Mouse (Mus musculus) right cerebral cortex, postnatal 4 days (tissue): ENCODE results near the gene Apoc3.
A peak's percentile ranks its signal among the peaks of the same experiment; 100 is the strongest.

Source experiments
- DNase-seq: peaks from one replicate; pipeline ENCODE4 v3.0.0-alpha.2; 2022

Apoc3 gene

DNA sequence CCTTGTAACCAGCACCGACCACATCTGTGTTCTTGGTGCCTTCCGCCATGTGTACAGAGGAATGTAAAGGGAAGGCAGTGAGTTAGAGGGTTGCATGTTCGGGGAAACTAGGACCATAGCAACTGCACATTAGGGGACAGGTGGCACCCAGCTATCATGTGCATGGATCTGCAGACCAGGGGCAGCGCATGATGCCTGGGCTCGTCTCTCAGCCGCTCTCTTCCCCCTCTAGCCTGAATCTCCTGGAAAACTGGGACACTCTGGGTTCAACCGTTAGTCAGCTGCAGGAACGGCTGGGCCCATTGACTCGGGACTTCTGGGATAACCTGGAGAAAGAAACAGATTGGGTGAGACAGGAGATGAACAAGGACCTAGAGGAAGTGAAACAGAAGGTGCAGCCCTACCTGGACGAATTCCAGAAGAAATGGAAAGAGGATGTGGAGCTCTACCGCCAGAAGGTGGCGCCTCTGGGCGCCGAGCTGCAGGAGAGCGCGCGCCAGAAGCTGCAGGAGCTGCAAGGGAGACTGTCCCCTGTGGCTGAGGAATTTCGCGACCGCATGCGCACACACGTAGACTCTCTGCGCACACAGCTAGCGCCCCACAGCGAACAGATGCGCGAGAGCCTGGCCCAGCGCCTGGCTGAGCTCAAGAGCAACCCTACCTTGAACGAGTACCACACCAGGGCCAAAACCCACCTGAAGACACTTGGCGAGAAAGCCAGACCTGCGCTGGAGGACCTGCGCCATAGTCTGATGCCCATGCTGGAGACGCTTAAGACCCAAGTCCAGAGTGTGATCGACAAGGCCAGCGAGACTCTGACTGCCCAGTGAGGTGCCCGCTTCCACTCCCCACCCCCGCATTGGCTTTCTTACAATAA, 5.6 kb downstream of the Apoc3 start:
- peak; percentile 88 for DNase-seq

DNA sequence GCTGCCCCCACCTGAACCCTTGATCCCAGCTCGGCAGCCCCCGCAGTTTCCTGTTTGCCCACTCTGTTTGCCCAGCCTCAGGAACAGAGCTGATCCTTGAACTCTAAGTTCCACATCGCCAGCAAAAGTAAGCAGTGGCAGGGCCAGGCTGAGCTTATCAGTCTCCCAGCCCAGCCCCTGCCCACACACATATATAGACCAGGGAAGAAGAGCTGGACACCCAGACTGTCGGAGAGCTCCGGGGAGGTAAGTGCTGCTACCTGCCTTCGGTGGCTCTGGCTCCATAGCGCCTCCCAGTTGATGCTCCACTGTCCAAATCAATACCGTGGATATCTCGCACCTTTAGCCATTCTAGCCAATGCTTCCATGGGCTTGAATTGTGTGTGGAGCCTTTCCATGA, 6.9 kb downstream of the Apoc3 start, which contains the start of gene Apoa1:
Apoa1 (plus strand) TSS at position 90 of the 400 bp plus-strand sequence.
- DNase-seq = no peak

DNA sequence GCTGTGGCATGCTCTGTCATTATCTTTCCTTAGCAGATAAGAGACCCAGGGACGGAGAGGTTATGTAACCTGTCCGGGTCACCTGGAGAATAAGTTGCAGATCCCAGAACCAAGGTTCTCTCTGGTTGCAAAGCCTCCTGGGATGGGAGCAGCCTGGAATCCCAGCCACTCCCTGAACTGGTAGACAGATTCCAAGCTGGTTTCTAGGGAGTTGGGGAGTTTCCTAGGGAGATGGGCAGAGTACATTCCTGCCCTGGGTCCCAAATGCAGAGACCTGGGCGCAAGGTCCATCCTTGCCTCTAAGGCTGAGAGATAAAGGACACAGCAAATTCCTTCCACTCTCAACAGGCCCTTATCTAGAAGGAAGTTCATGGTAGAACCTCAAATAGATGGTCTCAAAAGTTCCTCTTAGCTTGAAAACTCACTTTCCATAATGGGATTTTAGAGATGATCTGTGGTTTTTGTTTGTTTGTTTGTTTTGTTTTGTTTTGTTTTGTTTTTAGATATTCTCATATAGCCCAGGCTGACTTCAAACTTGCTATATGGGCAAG, 8.3 kb downstream of the Apoc3 start:
- no peak for DNase-seq

DNA sequence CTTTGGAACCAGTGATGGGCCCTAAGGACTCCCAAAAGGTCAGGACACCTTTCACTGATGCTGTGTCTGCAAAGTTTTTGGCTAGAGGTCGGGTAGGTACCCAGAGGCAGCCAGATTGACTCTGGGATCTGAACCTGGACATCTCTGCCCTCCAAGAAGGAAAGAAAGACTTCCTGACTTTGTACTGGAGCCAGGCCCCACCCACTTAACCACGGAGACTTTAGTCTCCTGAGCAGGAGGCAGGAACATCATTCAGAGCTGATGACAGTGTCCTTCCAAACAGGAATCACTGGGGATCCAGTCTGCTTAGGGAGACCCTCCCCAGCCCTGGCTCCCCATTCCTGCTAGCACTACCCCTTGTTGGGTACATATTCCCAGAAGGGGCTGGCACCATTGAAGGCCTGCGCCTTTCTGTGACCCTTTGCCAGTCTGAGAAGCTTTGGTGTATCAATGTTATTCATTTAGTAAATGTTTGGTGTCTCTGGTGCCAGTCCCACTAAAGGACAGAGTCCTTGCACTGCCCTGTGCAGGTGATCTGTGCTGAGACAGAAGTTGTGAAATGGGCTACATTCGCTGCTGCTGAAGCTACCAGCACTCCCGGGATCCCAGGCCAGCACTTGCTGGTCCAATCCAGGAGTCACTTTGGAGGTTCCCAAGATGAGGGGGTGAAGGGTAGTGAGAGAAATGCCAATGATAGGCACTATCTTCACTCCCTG, 10.3 kb downstream of the Apoc3 start:
- no peak for DNase-seq

DNA sequence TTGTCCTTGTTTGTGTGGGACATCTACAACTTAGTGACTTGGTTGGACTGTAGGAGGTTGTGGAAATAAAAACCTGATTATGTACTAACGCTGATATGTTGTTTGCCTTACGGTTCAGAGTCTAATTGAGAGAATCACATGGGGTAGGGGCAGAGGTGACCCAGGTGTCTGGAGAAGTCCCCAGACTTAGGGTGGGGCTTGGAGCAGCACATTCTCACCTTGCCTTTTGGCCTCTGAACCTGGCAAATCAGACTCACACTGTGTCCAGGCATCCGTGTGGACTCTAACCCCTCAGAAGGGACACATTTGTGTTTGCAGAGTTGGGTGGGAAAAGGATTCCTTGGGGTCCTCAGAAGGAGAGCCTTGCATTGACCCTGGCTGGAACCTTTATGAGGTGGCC, 11.3 kb downstream of the Apoc3 start:
- DNase-seq = no peak

DNA sequence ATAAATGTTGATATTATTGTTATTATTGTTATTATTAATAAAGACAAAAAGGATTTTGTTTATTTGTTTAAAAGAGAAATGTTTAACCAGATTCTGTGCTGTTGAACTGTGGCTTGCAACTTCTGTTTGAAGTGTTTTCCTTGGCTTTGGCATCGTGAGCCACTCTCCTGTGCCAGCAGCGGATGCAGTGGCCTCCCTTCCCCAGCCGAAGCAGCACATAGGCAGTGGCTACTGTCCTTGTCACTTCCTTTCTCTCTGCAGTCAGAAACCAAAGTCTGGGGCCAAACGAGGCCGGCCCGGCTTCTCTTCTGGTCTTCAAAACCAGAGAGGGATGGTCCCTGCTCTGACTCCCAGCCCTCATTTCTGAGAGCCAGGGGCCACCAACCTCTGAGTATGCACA, 12.3 kb downstream of the Apoc3 start:
- no peak for DNase-seq

DNA sequence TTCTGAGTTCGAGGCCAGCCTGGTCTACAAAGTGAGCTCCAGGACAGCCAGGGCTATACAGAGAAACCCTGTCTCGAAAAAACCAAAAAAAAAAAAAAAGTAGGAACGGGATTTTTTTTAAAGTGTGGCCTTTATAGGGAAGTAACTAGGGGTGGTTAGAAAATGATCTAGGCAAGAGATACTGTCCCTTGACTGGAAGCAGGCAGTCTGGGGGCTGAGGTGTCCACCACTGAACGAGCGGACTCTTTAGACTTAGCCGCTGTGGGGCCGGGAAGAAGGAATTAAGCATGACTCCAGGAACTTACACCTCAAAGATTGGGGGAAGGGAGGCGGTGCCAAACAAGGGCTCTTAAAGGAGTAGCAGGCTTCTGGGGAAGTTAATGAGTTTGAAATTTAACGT, 17.3 kb downstream of the Apoc3 start:
- DNase-seq = no peak

DNA sequence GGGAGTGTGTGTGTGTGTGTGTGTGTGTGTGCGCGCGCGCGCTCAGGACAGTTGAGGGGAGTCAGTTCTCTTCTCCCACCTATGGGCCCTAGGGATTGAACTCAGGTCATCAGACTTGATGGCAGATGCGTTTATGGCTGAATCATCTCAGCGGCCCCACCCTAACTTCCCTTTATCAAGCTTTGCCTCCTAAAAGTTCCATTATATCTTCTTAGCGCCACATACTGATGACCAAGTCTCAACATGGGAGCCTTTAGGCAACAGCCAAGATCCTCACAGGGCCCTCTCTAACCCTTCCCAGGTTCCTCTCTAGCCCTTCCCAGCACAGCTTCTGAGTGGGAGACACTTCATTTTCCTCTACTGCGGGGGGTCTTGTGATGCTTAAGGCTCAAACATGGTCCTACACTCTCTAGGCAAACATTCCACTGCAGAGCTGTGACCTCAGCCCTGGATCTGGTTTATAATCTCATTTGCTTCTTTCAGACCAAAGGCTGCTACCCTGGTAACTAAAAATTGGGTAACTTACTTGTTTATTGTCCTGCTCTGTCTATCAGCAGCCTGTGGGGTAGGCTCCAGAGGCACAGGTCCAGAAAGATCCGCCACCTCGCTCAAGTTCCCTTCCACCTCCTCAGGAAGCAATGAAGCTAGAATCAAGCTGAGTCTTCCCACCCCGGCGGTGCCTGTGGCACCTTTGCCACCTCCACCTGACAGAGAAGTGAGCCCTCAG, 18.5 kb downstream of the Apoc3 start:
- no peak for DNase-seq

DNA sequence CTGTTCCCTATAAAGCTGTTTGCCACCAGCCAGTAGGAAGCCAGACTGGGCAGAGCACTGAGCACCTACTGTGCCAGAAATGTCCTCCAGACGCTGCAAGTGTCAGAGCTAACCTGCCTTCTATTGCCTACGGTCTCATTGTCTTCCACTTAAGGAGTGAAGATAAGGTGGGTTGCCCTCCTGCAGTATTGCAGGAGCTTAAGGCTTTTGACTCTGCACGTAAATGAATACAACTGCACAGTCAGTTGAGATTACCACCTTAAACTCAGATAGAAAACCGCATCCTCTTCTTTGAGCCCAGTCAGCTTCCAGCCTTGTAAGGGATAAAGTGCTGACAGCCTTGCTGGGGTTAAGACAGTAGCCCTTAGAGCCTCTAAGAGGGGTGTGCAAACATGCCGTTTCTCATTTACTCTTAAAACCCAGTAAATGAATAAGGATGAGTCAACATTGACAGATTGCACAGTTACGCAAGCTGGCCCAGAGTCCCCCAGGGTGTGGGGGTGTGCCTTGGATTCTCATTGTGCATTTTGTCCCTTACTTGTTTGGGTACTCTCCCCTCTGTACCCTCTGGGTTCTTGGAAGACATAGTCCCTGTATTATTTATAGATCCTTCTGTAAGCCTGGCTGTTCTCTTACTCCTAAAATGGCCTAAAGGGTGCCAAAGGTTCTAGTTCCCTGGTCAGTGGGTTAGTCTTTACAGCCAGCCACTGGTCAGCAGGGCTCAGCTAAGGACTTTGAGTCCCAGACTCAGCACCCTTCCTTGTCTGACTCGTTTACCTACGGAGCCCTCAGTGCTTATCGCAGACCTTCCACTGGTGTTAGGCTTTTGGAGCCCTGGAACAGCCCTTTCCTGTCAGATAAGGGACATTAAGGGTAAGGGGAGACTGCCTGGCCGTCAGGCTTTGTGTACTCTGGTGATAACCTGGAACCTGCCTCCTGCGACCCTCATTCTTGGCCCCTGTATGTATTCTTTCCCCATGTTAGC, 19.8 kb downstream of the Apoc3 start:
- no peak for DNase-seq

DNA sequence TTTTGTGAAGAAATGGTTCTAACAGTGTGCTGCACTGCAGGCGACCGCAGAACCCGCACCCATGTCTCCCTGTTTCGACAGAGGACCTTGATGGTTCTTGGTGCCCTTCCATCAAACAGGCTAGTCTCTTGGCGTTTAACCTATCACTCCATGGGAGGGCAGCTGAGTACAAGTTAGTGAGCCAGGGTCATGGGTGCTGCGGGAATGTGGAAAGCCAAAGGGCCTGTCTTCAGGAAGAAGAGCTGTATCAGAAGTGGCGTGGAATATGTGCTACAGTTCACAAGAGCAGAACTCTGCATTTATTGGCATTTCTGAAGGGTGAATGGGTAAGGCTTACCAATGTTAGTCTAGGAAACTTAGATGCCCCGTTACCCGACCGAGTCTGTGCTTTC, 20.5 kb downstream of the Apoc3 start:
- no peak for DNase-seq

DNA sequence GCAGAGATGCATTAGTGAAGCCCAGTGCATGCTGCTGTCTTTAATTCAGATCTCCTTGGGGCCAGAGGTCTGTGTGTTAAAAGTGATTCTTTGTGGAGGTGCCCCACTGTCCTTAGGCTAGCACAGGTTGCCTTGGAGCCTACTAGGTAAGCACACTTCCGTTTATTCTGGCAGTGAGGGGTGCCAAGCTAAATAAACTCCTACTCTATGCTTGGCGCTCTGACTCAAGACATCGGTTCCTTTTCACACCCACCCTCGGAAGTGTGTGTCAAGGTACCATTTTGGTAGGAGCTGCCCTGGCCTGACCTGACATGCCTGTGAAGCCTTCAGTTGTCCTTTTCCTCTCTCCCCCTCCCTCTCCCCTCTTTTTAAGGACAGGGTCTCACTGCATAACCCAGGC, 21.2 kb downstream of the Apoc3 start:
- DNase-seq = no peak

DNA sequence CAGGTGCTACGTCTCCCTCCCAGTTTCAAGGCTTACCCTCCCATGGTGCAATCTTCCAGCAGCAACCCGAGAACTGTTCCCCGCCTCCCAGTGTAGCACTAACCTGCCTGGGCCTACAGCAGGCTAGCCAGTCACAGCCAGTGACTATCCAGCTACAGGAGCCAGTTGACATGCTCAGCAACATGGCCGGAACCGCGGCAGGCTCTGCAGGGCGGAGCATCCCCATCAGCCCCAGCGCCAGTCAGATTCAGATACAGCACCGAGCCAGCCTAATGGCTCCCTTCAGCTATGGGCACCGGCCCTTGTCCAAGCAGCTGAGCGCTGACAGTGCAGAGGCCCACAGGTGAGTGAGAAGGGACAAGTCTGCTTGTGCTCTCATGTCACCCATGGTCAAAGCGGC, 25.0 kb downstream of the Apoc3 start:
- no peak for DNase-seq

DNA sequence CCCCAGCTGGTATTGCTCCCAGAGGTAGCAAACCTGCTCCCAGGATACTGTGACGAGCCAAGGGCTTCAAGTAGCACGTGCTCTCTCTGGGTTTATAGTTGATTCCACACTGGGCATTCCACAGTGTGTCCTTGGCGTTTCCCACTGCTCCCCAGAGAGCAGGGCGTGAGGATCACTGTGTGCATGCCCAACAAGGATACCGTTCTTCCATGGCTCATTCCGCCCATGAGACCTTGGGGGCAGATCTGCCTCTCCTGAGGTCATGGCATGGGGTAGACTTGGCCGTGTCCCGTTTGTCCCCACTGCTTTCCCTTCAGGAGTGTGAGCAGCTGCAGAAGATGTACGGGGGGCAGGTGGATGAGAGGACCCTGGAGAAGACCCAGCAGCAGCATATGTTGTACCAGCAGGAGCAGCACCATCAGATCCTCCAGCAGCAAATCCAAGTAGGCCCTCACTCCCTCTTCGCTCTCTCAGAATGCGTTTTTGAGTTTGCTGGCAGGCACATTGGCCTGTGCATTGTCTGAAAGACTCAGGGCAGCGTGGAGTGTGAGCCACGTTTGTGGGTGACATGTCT, 26.9 kb downstream of the Apoc3 start:
- DNase-seq = no peak

DNA sequence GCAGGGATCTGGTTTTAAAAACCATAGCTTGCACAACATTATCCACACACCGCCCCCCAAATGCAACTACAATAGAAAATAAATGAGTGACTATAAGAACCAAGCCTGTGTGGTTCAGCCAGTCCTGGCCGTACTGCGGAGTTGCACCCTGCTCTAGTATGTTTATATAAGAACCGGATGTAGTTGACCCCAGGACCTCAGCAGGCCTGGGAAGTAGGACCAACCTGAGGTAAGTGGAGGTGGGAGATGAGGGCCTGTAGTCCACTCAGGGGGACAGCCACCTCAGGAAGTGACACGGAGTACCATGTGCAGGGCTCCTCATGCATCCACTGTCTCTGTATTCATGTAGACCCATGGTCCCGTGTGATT, 28.0 kb downstream of the Apoc3 start:
- DNase-seq = no peak

DNA sequence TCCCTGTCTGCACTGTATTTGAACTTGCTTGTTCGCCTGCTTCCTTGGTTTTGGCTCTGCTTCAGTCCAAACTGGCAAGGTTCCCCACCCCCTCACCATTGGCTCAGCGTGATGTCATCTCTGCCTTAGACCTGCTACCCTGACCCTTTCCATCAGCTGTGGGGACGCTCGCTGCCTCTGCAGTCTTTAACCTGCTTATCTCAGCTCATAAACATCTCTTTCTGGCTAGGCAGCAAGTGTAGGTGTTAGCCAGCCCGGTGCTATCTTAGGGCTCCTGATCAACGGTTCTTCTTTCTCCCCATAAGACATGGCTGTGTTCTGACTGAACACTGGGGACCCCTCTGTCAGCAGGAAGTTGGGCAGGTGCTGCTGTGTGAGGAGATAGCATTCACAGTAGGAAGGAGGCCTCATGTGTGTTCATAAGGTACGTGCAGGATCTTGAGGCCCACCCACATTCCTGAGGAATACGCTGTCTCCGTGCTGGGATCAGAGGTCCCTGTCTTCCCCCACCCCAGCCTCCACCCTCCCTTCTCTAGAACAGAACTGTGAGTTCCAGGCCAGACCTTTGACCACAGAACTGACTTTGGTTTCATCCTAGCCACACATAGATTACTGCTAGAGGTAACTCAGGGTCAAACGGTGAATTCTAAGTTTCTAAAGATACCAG, 28.5 kb downstream of the Apoc3 start:
- no peak for DNase-seq

DNA sequence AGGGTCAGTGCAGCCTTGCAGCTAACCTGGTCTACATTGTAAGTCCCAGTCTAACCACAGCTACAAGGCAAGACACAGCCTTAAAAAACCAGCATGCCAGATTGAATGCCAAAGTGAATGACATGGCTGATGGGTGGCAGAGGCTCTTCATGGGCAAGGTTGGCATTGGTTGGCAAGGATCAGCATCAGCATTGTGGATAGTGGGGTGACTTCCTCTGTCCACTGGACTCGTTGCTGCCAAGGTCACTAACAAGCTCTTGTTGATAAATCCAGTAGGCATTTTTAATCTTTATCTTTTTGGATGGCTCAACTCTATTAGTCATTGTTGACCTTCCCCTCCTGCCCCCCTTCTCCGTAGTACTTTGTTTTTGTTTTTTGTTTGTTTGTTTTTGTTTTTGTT, 35.8 kb downstream of the Apoc3 start:
- DNase-seq = no peak

DNA sequence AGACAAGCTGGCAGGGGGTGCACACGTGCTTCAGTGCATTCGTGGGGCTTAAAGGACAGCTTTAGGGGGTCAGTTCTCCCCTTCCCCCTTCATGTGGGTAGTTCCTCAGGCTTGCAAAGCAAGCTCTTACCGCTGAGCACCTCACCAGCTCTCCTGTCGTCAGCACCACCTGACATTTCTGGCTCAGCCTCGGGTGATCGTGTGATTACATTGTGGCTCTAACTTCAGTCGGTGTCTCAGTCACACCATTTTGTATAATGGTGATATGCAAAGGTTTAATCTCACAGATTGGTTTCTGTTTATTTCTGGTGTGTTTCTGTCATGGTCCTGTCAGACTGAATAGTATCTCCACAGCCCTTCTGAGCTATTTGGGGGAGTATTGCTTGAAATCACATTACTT, 36.5 kb downstream of the Apoc3 start:
- DNase-seq = no peak

DNA sequence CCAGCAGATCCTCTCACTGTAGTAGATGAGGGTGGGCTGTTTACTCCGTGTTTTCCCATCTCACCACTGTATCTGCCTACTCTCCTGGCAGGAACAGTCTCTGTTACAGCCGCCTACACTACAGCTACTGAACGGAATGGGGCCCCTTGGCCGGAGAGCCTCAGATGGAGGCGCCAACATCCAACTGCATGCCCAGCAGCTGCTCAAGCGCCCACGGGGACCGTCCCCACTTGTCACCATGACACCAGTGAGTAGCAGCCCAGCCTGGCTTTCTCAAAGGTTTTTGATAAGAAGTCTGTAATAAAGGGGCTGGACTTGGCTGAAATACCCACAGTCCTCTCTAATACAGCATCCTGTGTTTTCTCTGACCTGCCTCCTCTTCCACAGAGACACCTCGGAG, 37.0 kb downstream of the Apoc3 start:
- no peak for DNase-seq

DNA sequence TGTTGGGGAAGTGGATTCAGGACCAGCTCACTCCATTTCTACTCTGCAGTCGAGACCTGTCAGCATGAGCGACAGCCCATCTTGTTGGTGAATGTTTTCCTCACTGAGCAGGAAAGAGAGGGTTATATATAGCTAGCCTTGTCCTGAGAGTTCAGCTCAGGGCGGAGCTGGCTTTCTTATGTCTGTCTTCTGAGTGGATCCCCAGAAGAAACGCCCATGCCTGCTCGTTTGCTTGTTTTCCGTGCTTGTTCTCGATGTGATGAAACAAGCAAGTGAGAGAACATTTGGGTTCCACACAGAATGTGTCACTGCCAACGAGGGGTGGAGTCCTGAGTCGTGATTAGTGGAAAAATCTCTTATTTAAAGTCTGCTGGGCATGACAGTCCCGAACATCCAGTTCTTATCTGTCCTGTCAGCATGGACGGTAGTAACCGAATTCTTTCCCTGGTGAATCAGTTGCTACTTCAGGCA, 38.7 kb downstream of the Apoc3 start:
- DNase-seq = no peak

DNA sequence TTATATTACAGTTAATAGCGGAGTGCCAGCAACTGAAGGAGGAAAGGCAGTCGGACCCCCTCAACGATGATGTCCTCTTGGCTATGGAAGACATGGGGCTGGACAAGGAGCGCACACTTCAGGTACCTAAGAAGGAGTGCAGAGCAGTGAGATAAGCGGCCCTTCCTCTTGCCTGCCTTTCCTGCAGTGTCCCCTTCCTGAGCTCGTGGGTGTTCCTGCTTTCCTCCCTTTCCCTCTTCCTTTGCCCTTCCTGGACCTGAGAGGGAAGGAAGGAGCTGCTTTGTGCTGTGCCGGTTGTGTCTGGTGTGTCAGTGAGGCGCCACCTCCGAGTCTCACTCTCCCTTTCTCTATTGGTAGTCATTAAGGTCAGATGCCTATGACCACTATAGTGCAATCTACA, 40.6 kb downstream of the Apoc3 start:
- no peak for DNase-seq

DNA sequence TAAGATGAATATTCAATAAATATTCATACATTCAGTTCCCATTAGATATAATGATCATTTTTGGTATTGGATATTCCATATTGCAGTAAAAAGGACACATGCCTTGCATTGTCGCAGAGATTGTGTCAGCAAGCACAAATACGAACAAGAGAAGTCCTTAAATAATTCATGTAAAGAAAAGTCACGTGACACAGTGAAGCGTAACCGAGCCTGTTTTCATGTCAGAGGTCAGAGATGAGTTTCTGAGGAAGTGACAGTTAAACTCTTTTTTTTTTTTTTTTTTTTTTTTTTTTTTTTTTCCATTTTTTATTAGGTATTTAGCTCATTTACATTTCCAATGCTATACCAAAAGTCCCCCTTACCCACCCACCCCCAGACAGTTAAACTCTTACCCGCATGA, 42.8 kb downstream of the Apoc3 start:
- DNase-seq = no peak
